Mouse (Mus musculus) heart, adult 2 months (tissue): ENCODE results near the gene Arhgef28.

ENCODE experiments used
- CTCF ChIP-seq: fragments of 200-600 bp; IDR thresholded peaks from 2 replicates; pipeline ENCODE4 v1.8.1; 2022; ENCODE audit warnings: antibody characterized with exemption, mild to moderate bottlenecking, moderate library complexity
- EP300 ChIP-seq: fragments of 200-500 bp; IDR thresholded peaks from 2 replicates; pipeline ENCODE4 v1.6.1; 2011; ENCODE audit warnings: low read depth, low read length, control low read depth; ENCODE audit not compliant: insufficient read depth
- POLR2A ChIP-seq: fragments of 200-500 bp; IDR thresholded peaks from 2 replicates; pipeline ENCODE4 v1.6.1; 2011; ENCODE audit warnings: mild to moderate bottlenecking, low read depth, low read length, control low read depth; ENCODE audit not compliant: insufficient read depth

- no peak for TF ChIP-seq POLR2A
- TF ChIP-seq CTCF = no peak
- TF ChIP-seq EP300 = no peak
These were observed 307.6 kb downstream of the Arhgef28 start for GRCm38 (mm10) chr13:97898590-97898989.
